Comparison of ENCODE assay signal across 9 mouse cellular contexts in genomic region chr4:85513792-85514191, GRCm38 (mm10). TPM values are rescaled to one million over a fixed set of nuclear protein-coding genes. Genes with fewer than 3 reads are reported as not detected.
DNase-seq lines count a peak whose midpoint lies in the region; ATAC-seq lines count a peak whose summit lies in the region.
"Had no signal": no experiment of that assay in that cellular context is flagged by ENCODE, and none has a peak within 500 bp of the region (broad histone marks: within the 10 kb centered on the region; RNA-seq: fewer than 3 reads in every experiment).

Adamtsl1 (plus strand) TSS chr4:85514172.

- peaks cover 41% of the 10 kb centered on the region for H3K27me3 ChIP-seq in hindbrain, embryonic 13.5 days
- H3K27me3 ChIP-seq in midbrain, embryonic 14.5 days (ENCODE audit: control insufficient read depth, insufficient read depth, low read length): peaks cover 19% of the 10 kb centered on the region

- no peaks in the 10 kb centered on the region for H3K36me3 ChIP-seq in hindbrain, embryonic 13.5 days
- no peaks in the 10 kb centered on the region for H3K36me3 ChIP-seq in midbrain, embryonic 14.5 days (ENCODE audit: control insufficient read depth, insufficient read depth, low read length)

- WGBS in hindbrain, embryonic 13.5 days: 2% methylated on average over 9 of the region's 9 CpGs
- WGBS in midbrain, embryonic 14.5 days: 3% methylated on average over 9 of the region's 9 CpGs

- ATAC-seq in hindbrain, embryonic 13.5 days (ENCODE audit: low FRiP score): no peak
- no peak for ATAC-seq in midbrain, embryonic 14.5 days (ENCODE audit: low FRiP score, low TSS enrichment)
- ATAC-seq in CD4-positive, CD25-positive, alpha-beta regulatory T cell, adult 4 months: no peak
- no peak for ATAC-seq in erythroid progenitor cell, adult 5-6 weeks (replicated peaks; ENCODE audit: low FRiP score, poor library complexity, severe bottlenecking)

- H3K4me2 ChIP-seq in hindbrain, embryonic 13.5 days: peak within 1 kb of the TSS; percentile 97
- peak within 1 kb of the TSS; percentile 97 for H3K4me2 ChIP-seq in midbrain, embryonic 14.5 days (ENCODE audit: low read length)

- peak in 1 of 2 experiments; percentile 8 for DNase-seq in gastrocnemius, postnatal 4 days (ENCODE audit: low spot score in 2 of 2)
- DNase-seq in gastrocnemius, postnatal 25 days: no peak
- DNase-seq in urinary bladder, postnatal 25 days (ENCODE audit: low spot score): peak; percentile 4
- DNase-seq in urinary bladder, postnatal 4 days (ENCODE audit: low spot score in 2 of 2): no peak
- DNase-seq in midbrain, embryonic 14.5 days: no peak

- H3K9ac ChIP-seq in hindbrain, embryonic 13.5 days: peak within 1 kb of the TSS; percentile 78
- H3K9ac ChIP-seq in midbrain, embryonic 14.5 days (replicated peaks; ENCODE audit: low read length): peak within 1 kb of the TSS; percentile 68

- H3K4me1 ChIP-seq in hindbrain, embryonic 13.5 days (replicated peaks): peaks cover 12% of the 10 kb centered on the region
- peaks cover 6% of the 10 kb centered on the region; the same call in 1 of the 2 replicates for H3K4me1 ChIP-seq in midbrain, embryonic 14.5 days (ENCODE audit: control insufficient read depth, insufficient read depth, low read length)

- H3K27ac ChIP-seq in hindbrain, embryonic 13.5 days: no peak within 1 kb of the TSS
- no peak within 1 kb of the TSS for H3K27ac ChIP-seq in midbrain, embryonic 14.5 days (replicated peaks; ENCODE audit: low read depth, low read length)

- H3K4me3 ChIP-seq in hindbrain, embryonic 13.5 days: peak within 1 kb of the TSS; percentile 59
- peak within 1 kb of the TSS; percentile 57 for H3K4me3 ChIP-seq in midbrain, embryonic 14.5 days (replicated peaks; ENCODE audit: low read depth, low read length)

- H3K9me3 ChIP-seq in hindbrain, embryonic 13.5 days: no peaks in the 10 kb centered on the region
- no peaks in the 10 kb centered on the region for H3K9me3 ChIP-seq in midbrain, embryonic 14.5 days (ENCODE audit: control insufficient read depth, low read length)

RNA-seq across cellular contexts. Expression of gene Adamtsl1, which starts in this region (rescaled TPM):
- 10 to 100 TPM; 25.0 to 26.6 TPM for total RNA-seq in gastrocnemius, postnatal 4 days (2021)
- 1 to 10 TPM; 6.0 to 9.7 TPM for total RNA-seq in gastrocnemius, postnatal 25 days (2021)
- 11.6 and 12.0 TPM in 2 replicates for polyA plus RNA-seq in hindbrain, embryonic 13.5 days (2015; fragmentation: Nextera tagmentation; extraction: Ambion mirVana)
- polyA plus RNA-seq in midbrain, embryonic 14.5 days (2014; fragmentation: Nextera tagmentation; extraction: Ambion mirVana): 5.3 and 5.8 TPM in 2 replicates
- polyA plus RNA-seq in CD4-positive, CD25-positive, alpha-beta regulatory T cell, adult 4 months (2017; shearing (Covaris generic)): not detected
- not detected in 2 replicates for total RNA-seq in erythroid progenitor cell, adult 5-6 weeks (2015; ENCODE audit: low replicate concordance)
- not detected in 2 replicates for total RNA-seq in erythroid progenitor cell, adult 5-6 weeks (2017; ENCODE audit: low replicate concordance)
- total RNA-seq: hematopoietic stem cell, adult 5-6 weeks had no signal

Comparison
In these comparisons a context has a peak if more than half of its experiments do, and no peak if none do; other contexts are left out.
1. RNA of gene Adamtsl1 (total RNA-seq): 25.0 to 26.6 TPM in gastrocnemius, postnatal 4 days and 6.0 to 9.7 TPM in gastrocnemius, postnatal 25 days; not detected in erythroid progenitor cell, adult 5-6 weeks; every median in the first group is over 4 times any median in the second.